Mouse (Mus musculus): Measurements from ENCODE around the gene Pmpcb.

Gene Pmpcb

GRCm38 (mm10) chr5:21802907-21803306 lies 66.0 kb downstream of the Pmpcb start:
- DNase-seq (ENCODE audit: low spot score in 2 of 2) = no peak

DNA sequence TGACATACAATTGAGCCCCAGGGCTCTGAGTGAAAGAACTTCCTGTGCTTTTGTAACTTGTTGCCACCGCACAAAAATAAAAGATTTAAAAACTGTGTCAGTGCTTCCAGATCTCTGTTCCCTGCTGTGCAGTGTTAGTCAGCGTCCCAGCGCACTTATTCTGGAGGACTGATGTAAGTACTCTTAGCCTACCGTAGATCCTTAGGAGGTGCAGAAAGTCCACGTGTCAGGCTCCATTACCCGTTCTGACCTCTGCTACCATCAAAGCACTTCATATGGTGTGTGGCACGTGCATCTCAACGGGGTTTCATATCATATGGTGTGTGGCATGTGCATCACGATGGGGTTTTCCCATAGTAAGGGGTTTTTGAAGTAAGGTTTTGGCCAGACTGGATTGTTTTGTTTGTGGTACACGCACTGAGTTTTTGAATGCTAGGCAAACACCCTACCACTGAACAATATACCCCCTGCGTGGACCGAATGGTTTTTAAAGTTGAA lies 66.8 kb downstream of the Pmpcb start:
- no peak for DNase-seq (ENCODE audit: low spot score in 2 of 2)

DNA sequence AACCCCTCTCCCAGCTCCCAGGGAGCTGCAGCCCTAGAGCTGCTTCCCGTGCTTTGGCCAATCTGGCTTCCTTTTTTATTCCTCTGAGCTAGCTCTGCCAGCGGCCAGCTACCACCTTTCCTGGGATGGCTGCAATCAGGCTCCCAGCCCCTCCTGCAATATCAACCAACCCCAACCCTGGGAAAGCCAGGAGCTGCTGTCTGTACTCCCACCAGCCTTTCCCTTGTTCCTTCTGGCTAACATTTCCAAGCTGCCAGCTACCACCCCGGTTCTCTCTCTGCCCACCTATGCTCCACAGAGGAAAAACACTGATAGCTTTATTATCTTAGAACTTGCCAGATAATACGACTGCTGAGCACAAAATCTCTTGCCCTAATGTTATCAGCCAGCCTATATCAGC lies 67.9 kb downstream of the Pmpcb start:
- no peak for DNase-seq (ENCODE audit: low spot score in 2 of 2)

Measured in urinary bladder, postnatal 4 days (tissue).